ENCODE assay signal across 8 mouse cellular contexts in the genomic region with DNA sequence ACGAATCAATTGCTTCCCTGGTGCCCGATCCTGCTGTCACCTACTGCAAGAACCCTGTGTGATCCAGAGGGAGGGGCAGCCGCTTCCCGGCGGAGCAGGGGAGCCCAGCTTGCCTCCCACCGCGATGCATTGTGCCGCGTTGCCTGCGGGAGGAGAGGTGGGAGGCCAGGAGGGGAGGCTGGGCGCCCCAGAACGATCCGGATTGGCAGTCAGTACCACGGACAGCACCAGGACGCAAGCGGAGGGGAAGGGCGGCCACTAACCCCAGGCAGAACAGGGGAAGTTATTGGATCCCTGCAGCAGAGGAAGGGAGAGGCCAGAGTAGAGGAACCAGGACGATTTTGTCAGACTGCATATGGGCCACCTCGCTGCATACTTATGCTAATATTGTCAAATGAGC. TPM values are rescaled to one million over a fixed set of nuclear protein-coding genes. Genes with fewer than 3 reads are reported as not detected.
DNase-seq lines count a peak whose midpoint lies in the region; ATAC-seq and TF ChIP-seq lines count a peak whose summit lies in the region.

No protein-coding gene starts in this region.

- ATAC-seq in G1E (ENCODE audit: extremely low read depth, insufficient number of reproducible peaks, low FRiP score, poor library complexity, severe bottlenecking), result no peak
- peak; percentile 42 for ATAC-seq in frontal cortex, adult (ENCODE audit: low TSS enrichment)
- ATAC-seq in intestine, embryonic 15.5 days, result no peak

- under 1% methylated on average over 19 of the region's 19 CpGs for whole genome bisulfite sequencing in intestine, embryonic 15.5 days

- no peak for TF ChIP-seq CTCF in G1E (IDR thresholded peaks at IDR 0.05; ENCODE audit: low read depth, low read length)

- no peak overlapping the region for H3K4me2 ChIP-seq in intestine, embryonic 15.5 days (replicated peaks)

- peaks cover 2% of the 10 kb centered on the region; the same call in 1 of the 2 replicates for H3K27me3 ChIP-seq in G1E (ENCODE audit: insufficient read depth, low read length)
- peaks cover 16% of the 10 kb centered on the region for H3K27me3 ChIP-seq in intestine, embryonic 15.5 days (replicated peaks)

- no peaks in the 10 kb centered on the region for H3K36me3 ChIP-seq in G1E (replicated peaks)
- no peaks in the 10 kb centered on the region for H3K36me3 ChIP-seq in intestine, embryonic 15.5 days

- no peaks in the 10 kb centered on the region for H3K4me1 ChIP-seq in G1E (ENCODE audit: insufficient read depth, low read depth, low read length)
- H3K4me1 ChIP-seq in intestine, embryonic 15.5 days (replicated peaks), result no peaks in the 10 kb centered on the region

- H3K27ac ChIP-seq in intestine, embryonic 15.5 days, result no peak overlapping the region

- DNase-seq in 3T3-L1 (ENCODE audit: low read depth, low spot score), result peak; percentile 31
- peak; percentile 35 for DNase-seq in G1E (ENCODE audit: low spot score)
- peak; percentile 83 for DNase-seq in cerebellum, adult 9-10 months
- peak; percentile 89 for DNase-seq in kidney, postnatal 4 days
- peak; percentile 70 for DNase-seq in lung, postnatal 10 days
- peak; percentile 7 for DNase-seq in ovary, adult 18-20 months (ENCODE audit: low spot score)

- H3K9me3 ChIP-seq in G1E (replicated peaks), result no peaks in the 10 kb centered on the region
- no peaks in the 10 kb centered on the region for H3K9me3 ChIP-seq in intestine, embryonic 15.5 days

- no peak overlapping the region for H3K4me3 ChIP-seq in G1E (ENCODE audit: low read depth, low read length)
- no peak overlapping the region for H3K4me3 ChIP-seq in intestine, embryonic 15.5 days (replicated peaks)

- H3K9ac ChIP-seq in intestine, embryonic 15.5 days, result no peak overlapping the region

RNA-seq across cellular contexts. Expression of a gene that starts 0.5 kb away (rescaled TPM):
- total RNA-seq in G1E (2014; fragmentation: Nextera tagmentation) (not detected in 2 replicates), G1E (2017) (0.06 TPM in 1 of 2 replicates, not detected in the other)
- not detected in 2 replicates for polyA plus RNA-seq in G1E (2012)
- 0.20 and 0.30 TPM in 2 replicates for polyA plus RNA-seq in intestine, embryonic 15.5 days (2015; fragmentation: Nextera tagmentation; extraction: Ambion mirVana)

Comparison
In these comparisons a context has a peak if more than half of its experiments do, and no peak if none do; other contexts are left out.
1. DNase-seq: peak in every context shown above with its lines; median percentile 89 in kidney, postnatal 4 days; 83 in cerebellum, adult 9-10 months; 70 in lung, postnatal 10 days; 35 in G1E; 31 in 3T3-L1; 7 in ovary, adult 18-20 months.